Mouse (Mus musculus) ES-Bruce4 (cell line): ENCODE data around the gene Rabepk. TPM values are rescaled to one million over a fixed set of nuclear protein-coding genes. Genes with fewer than 3 reads are reported as not detected.

Experiments used
- H3K27ac ChIP-seq: 2 replicates; pipeline ENCODE4 v1.5.1; 2012; ENCODE audit warnings: low read length, inconsistent platforms; ENCODE audit not compliant: insufficient read depth
- H3K27me3 ChIP-seq: 2 replicates; pipeline ENCODE4 v1.6.1; 2012; ENCODE audit warnings: mild to moderate bottlenecking, low read length, inconsistent platforms; ENCODE audit not compliant: control insufficient read depth, poor library complexity, insufficient read depth, severe bottlenecking
- H3K36me3 ChIP-seq: 2 replicates; pipeline ENCODE4 v1.6.1; 2012; ENCODE audit warnings: inconsistent platforms, mild to moderate bottlenecking, low read length, moderate library complexity; ENCODE audit not compliant: control insufficient read depth, poor library complexity, insufficient read depth, severe bottlenecking
- H3K4me1 ChIP-seq: one replicate; pipeline ENCODE4 v1.8.1; 2011; ENCODE audit warnings: low read length; ENCODE audit not compliant: control insufficient read depth, insufficient read depth
- H3K4me3 ChIP-seq: 2 replicates; pipeline ENCODE4 v1.5.1; 2011; ENCODE audit warnings: low read depth, mild to moderate bottlenecking, low read length
- H3K9ac ChIP-seq: 2 replicates; pipeline ENCODE4 v1.6.1; 2012; ENCODE audit warnings: low read depth, mild to moderate bottlenecking, inconsistent platforms; ENCODE audit not compliant: poor library complexity, severe bottlenecking
- H3K9me3 ChIP-seq: replicated peaks from 2 replicates; pipeline ENCODE4 v1.6.1; 2012; ENCODE audit warnings: mild to moderate bottlenecking, low read length, inconsistent platforms; ENCODE audit not compliant: control insufficient read depth, poor library complexity, insufficient read depth, severe bottlenecking
- CTCF ChIP-seq: IDR thresholded peaks from one replicate; pipeline ENCODE4 v1.8.1; 2011; ENCODE audit warnings: low read depth, low read length
- EP300 ChIP-seq: IDR thresholded peaks from 2 replicates; pipeline ENCODE4 v1.6.1; 2011; ENCODE audit warnings: low read depth, low read length; ENCODE audit not compliant: insufficient read depth
- POLR2A ChIP-seq: IDR thresholded peaks from one replicate; pipeline ENCODE4 v1.8.1; 2011; ENCODE audit warnings: low read length; ENCODE audit not compliant: insufficient read depth
- polyA plus RNA-seq: library from polyadenylated mRNA; stranded (reverse); fragments of >200 nt; gene quantifications from 2 replicates; pipeline ENCODE4 v1.2.4, GENCODE M21; 2011; ENCODE audit warnings: low read depth; ENCODE audit not compliant: missing spikeins, insufficient read depth, insufficient read length

Gene Rabepk
- polyA plus RNA-seq, 1 experiment, result 32.9 TPM

GRCm38 (mm10) chr2:34772252-34773235, 27.2 kb downstream of the Rabepk start:
- Histone ChIP-seq H3K27me3 (no peaks in the 10 kb centered on the region), H3K4me1 (peaks cover 2% of the 10 kb centered on the region), H3K9me3 (no peaks in the 10 kb centered on the region), H3K36me3 (peaks cover 46% of the 10 kb centered on the region), H3K4me3 (peak overlapping the region; percentile 92), H3K27ac (no peak overlapping the region), H3K9ac (peak overlapping the region; percentile 73)
- no peak for TF ChIP-seq POLR2A
- TF ChIP-seq CTCF, result no peak
- no peak for TF ChIP-seq EP300

- Histone ChIP-seq H3K9me3 (no peaks in the 10 kb centered on the region), H3K4me1 (peaks cover 2% of the 10 kb centered on the region), H3K36me3 (peaks cover 39% of the 10 kb centered on the region), H3K9ac (peak within 1 kb of the TSS; percentile 86), H3K4me3 (peak within 1 kb of the TSS; percentile 97), H3K27me3 (no peaks in the 10 kb centered on the region), H3K27ac (peak within 1 kb of the TSS; percentile 55)
- TF ChIP-seq POLR2A (peak; percentile 99), CTCF (no peak), EP300 (peak; percentile 52; the same call in 1 of the 2 replicates)
Measured at GRCm38 (mm10) chr2:34771368-34772226, 28.1 kb downstream of the Rabepk start, which contains the start of gene Hspa5. Hspa5 (plus strand) TSS chr2:34771970.

DNA sequence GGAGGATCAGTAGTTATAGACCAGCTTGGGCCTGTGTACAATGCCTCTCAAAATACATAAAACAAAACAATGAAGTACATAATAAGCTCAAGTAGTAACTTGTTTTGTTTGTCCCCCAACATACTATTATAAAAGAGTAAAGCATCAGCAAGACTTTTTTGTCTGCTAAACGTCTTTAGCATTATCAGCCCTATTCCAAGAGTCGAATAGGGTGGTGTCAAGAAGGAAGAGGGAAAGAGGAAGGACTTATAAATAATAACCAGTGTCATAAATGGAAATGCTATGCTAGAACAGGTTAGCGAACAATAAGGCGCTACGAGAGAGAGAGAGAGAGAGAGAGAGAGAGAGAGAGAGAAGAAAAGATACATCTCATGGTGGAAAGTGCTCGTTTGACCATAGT, 28.8 kb downstream of the Rabepk start:
- Histone ChIP-seq H3K4me3 (peak overlapping the region; percentile 97), H3K36me3 (peaks cover 32% of the 10 kb centered on the region), H3K9ac (peak overlapping the region; percentile 86), H3K9me3 (no peaks in the 10 kb centered on the region), H3K27ac (peak overlapping the region; percentile 55), H3K4me1 (peaks cover 2% of the 10 kb centered on the region), H3K27me3 (no peaks in the 10 kb centered on the region)
- TF ChIP-seq CTCF (no peak), EP300 (no peak), POLR2A (no peak)

- H3K27ac ChIP-seq, result no peak overlapping the region
- H3K4me1 ChIP-seq, result peaks cover 2% of the 10 kb centered on the region
- H3K27me3 ChIP-seq, result no peaks in the 10 kb centered on the region
- H3K36me3 ChIP-seq, result peaks cover 24% of the 10 kb centered on the region
- H3K9me3 ChIP-seq, result no peaks in the 10 kb centered on the region
- H3K9ac ChIP-seq, result no peak overlapping the region
- TF ChIP-seq POLR2A (no peak), EP300 (no peak), CTCF (no peak)
- no peak overlapping the region for H3K4me3 ChIP-seq
Measured at GRCm38 (mm10) chr2:34770049-34770448, 29.7 kb downstream of the Rabepk start.

DNA sequence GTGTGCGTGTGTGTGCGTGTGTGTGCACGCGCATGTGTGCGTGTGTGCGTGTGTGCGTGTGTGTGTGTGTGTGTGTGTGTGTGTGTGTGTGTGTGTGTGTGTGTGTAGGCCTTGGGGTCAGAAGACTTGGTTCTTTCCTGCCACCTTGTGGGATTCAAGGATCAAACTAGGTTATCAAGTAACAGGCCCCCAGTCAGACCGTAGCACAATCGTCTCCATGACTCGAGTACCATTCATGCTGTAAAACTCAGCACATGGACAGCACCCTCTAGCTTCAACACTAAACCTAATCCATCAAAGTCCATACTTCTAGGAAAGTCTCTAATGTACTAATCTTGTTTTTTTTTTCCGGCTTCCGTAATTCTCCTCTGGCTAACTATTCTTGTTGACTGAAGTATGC, 34.9 kb downstream of the Rabepk start:
- no peaks in the 10 kb centered on the region for H3K36me3 ChIP-seq
- no peaks in the 10 kb centered on the region for H3K4me1 ChIP-seq
- H3K9me3 ChIP-seq, result no peaks in the 10 kb centered on the region
- no peak overlapping the region for H3K4me3 ChIP-seq
- TF ChIP-seq POLR2A (no peak), EP300 (no peak), CTCF (no peak)
- no peak overlapping the region for H3K9ac ChIP-seq
- H3K27me3 ChIP-seq, result no peaks in the 10 kb centered on the region
- no peak overlapping the region for H3K27ac ChIP-seq

GRCm38 (mm10) chr2:34762872-34763271, 36.8 kb downstream of the Rabepk start:
- Histone ChIP-seq H3K4me3 (no peak overlapping the region), H3K36me3 (no peaks in the 10 kb centered on the region), H3K9ac (no peak overlapping the region), H3K9me3 (no peaks in the 10 kb centered on the region), H3K27ac (no peak overlapping the region), H3K27me3 (no peaks in the 10 kb centered on the region), H3K4me1 (no peaks in the 10 kb centered on the region)
- TF ChIP-seq POLR2A (no peak), CTCF (no peak), EP300 (no peak)
